Mouse (Mus musculus) megakaryocyte, embryonic 14.5 days (primary cell): ENCODE results near the gene Gm1043.

Source experiments
- FLI1 ChIP-seq: IDR thresholded peaks from 2 replicates; pipeline ENCODE4 v1.6.1; 2012; ENCODE audit warnings: low read length, inconsistent platforms, mixed read lengths
- GATA1 ChIP-seq: IDR thresholded peaks from 3 replicates; pipeline ENCODE4 v1.6.1; 2012; ENCODE audit warnings: mixed read lengths, low read length, inconsistent platforms, borderline replicate concordance

DNA sequence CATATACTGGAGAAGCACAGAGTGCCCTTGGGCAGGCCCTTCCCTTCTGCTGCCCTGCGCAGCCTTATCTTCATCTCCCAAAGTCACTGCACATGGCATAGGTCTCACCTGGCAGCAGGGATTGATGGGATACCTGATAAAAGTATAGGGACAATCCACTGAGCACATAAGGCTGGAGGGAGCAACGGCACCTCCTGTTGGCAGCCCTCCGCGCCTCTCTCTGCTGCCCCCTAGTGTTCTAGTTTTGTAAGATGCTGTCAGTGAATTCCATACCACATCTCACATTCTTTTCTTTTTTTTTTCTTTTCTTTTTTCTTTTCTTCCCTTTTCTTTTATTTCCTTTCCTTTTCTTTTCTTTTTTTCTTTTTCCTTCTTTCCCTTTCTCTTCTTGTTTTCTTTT lies 62.4 kb downstream of the Gm1043 start:
- no peak for TF ChIP-seq GATA1
- no peak for TF ChIP-seq FLI1
